Mouse (Mus musculus): Measurements from ENCODE around the gene Ints1. TPM values are rescaled to one million over a fixed set of nuclear protein-coding genes. Genes with fewer than 3 reads are reported as not detected.

Gene Ints1
- polyA plus RNA-seq (2014; fragmentation: Nextera tagmentation; extraction: Ambion mirVana): 35.4 and 39.6 TPM in 2 replicates

- H3K9me3 ChIP-seq (ENCODE audit: control insufficient read depth, low read length): no peaks in the 10 kb centered on the region
- peak within 1 kb of the TSS; percentile 97 for H3K4me2 ChIP-seq (ENCODE audit: low read depth, low read length)
- H3K27me3 ChIP-seq (ENCODE audit: control insufficient read depth, insufficient read depth, low read length): no peaks in the 10 kb centered on the region
- ATAC-seq (ENCODE audit: low read depth): peak; percentile 91
- peak within 1 kb of the TSS; percentile 83 for H3K9ac ChIP-seq (replicated peaks; ENCODE audit: low read depth, low read length)
- WGBS: under 1% methylated on average over 55 of the region's 55 CpGs
- H3K36me3 ChIP-seq (ENCODE audit: control insufficient read depth, insufficient read depth, low read length): peaks cover 26% of the 10 kb centered on the region
- no peak within 1 kb of the TSS for H3K27ac ChIP-seq (ENCODE audit: low read depth, low read length)
- peak within 1 kb of the TSS; percentile 57 for H3K4me3 ChIP-seq (ENCODE audit: low read depth, low read length)
- H3K4me1 ChIP-seq (ENCODE audit: control insufficient read depth, insufficient read depth, low read length): peaks cover 6% of the 10 kb centered on the region
Measured at GRCm38 (mm10) chr5:139775216-139775926, at the start of gene Ints1. TSS of gene Ints1 (minus strand) at chr5:139775674.

DNA sequence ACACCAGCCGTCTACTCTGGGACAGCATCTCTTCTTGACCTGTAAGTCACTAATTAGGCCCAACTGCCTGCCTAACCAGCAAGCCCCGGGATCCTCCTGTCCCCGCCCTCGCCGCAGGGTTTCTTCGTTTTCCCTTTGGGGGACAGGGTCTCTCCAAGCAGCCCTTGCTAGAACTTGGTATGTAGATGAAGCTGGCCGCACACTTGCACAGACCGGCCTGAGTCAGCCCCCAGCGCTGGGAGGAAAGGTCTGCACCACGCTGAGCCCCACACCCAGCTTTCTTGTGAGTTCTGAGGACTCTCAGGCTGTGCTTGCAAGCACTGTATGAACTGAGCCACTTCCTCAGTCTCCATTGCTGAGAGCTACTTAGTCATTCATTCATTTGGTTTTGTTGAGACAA, 49.1 kb upstream of the Ints1 start:
- peaks cover 15% of the 10 kb centered on the region for H3K36me3 ChIP-seq (ENCODE audit: control insufficient read depth, insufficient read depth, low read length)
- no peak overlapping the region for H3K27ac ChIP-seq (ENCODE audit: low read depth, low read length)
- WGBS: 94% methylated on average over 10 of the region's 10 CpGs
- no peak overlapping the region for H3K4me2 ChIP-seq (ENCODE audit: low read depth, low read length)
- no peaks in the 10 kb centered on the region for H3K9me3 ChIP-seq (ENCODE audit: control insufficient read depth, low read length)
- H3K4me1 ChIP-seq (ENCODE audit: control insufficient read depth, insufficient read depth, low read length): peaks cover 12% of the 10 kb centered on the region
- no peak overlapping the region for H3K9ac ChIP-seq (replicated peaks; ENCODE audit: low read depth, low read length)
- no peak overlapping the region for H3K4me3 ChIP-seq (ENCODE audit: low read depth, low read length)
- no peaks in the 10 kb centered on the region for H3K27me3 ChIP-seq (ENCODE audit: control insufficient read depth, insufficient read depth, low read length)
- no peak for ATAC-seq (ENCODE audit: low read depth)

DNA sequence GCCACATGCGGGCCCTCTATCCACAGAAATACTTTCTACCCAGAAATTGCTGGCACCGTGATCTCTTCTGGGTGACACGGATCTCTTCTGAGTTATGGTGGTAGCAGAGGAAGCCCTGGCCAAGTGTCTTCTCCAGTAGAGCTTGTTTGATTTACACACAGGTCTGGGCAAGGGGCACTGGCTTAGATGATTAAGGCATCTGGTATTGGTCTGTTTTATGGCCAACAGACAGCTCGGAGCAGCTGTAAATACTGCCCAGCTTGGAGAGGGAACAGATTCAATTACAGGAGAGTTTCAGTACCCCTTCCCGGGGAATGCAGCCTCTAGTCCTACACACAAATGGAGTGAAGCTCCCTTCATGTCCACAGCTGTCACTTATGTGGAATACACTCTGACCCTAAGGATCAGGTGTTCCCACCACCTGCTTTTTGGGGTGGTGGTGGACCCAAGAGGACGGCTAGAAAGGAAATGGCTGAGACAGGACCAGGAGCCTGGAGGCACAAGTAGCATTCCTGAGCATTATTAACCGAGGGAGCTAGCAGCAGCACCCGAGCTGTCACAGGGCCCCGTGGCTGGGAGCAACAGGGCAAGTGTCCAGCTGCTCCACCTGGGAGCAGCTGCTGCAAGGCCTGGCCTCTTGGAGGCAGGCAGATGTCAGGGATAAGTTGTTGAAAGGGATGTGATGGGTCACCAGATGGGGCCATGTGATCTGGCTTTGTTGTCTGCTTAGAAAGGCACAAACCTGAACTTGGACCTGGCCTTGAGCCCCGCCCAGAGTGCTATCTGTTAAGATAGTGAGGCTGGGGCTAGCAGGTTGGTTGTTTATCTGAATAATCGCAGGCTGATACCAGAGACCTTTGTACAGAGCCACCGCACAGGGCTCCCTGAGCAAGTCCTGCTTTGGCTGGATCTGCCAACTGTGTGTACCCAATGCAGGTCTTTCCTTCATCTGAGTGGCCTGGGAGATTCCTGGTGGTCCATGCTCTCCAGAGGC, 46.3 kb upstream of the Ints1 start:
- Histone ChIP-seq H3K4me1 (ENCODE audit: control insufficient read depth, insufficient read depth, low read length) (peaks cover 12% of the 10 kb centered on the region), H3K9ac (replicated peaks; ENCODE audit: low read depth, low read length) (no peak overlapping the region)
- 69% methylated on average over 12 of the region's 12 CpGs for WGBS

GRCm38 (mm10) chr5:139819538-139820181, 44.2 kb upstream of the Ints1 start, which contains the start of gene Tmem184a:
TSS of gene Tmem184a (minus strand) at chr5:139819917.
- no peak within 1 kb of the TSS for H3K4me3 ChIP-seq (ENCODE audit: low read depth, low read length)
- H3K27me3 ChIP-seq (ENCODE audit: control insufficient read depth, insufficient read depth, low read length): no peaks in the 10 kb centered on the region; the same call in 1 of the 2 replicates
- no peaks in the 10 kb centered on the region for H3K4me1 ChIP-seq (ENCODE audit: control insufficient read depth, insufficient read depth, low read length)
- 91% methylated on average over 9 of the region's 9 CpGs for WGBS
- ATAC-seq (ENCODE audit: low read depth): no peak
- no peaks in the 10 kb centered on the region for H3K9me3 ChIP-seq (ENCODE audit: control insufficient read depth, low read length)
- no peak within 1 kb of the TSS for H3K4me2 ChIP-seq (ENCODE audit: low read depth, low read length)
- H3K36me3 ChIP-seq (ENCODE audit: control insufficient read depth, insufficient read depth, low read length): peaks cover 15% of the 10 kb centered on the region
- H3K27ac ChIP-seq (ENCODE audit: low read depth, low read length): no peak within 1 kb of the TSS
- no peak within 1 kb of the TSS for H3K9ac ChIP-seq (replicated peaks; ENCODE audit: low read depth, low read length)

More for the DNA sequence above, 46.3 kb upstream of the Ints1 start:
- no peak for ATAC-seq (ENCODE audit: low read depth)
- H3K36me3 ChIP-seq (ENCODE audit: control insufficient read depth, insufficient read depth, low read length): peaks cover 15% of the 10 kb centered on the region
- H3K4me3 ChIP-seq (ENCODE audit: low read depth, low read length): no peak overlapping the region
- no peaks in the 10 kb centered on the region for H3K9me3 ChIP-seq (ENCODE audit: control insufficient read depth, low read length)
- H3K4me2 ChIP-seq (ENCODE audit: low read depth, low read length): no peak overlapping the region
- no peaks in the 10 kb centered on the region for H3K27me3 ChIP-seq (ENCODE audit: control insufficient read depth, insufficient read depth, low read length)
- H3K27ac ChIP-seq (ENCODE audit: low read depth, low read length): no peak overlapping the region

GRCm38 (mm10) chr5:139818801-139819200, 43.3 kb upstream of the Ints1 start:
- Histone ChIP-seq H3K4me3 (ENCODE audit: low read depth, low read length) (no peak overlapping the region), H3K9ac (replicated peaks; ENCODE audit: low read depth, low read length) (no peak overlapping the region), H3K4me1 (ENCODE audit: control insufficient read depth, insufficient read depth, low read length) (no peaks in the 10 kb centered on the region), H3K9me3 (ENCODE audit: control insufficient read depth, low read length) (no peaks in the 10 kb centered on the region), H3K27me3 (ENCODE audit: control insufficient read depth, insufficient read depth, low read length) (no peaks in the 10 kb centered on the region; the same call in 1 of the 2 replicates), H3K27ac (ENCODE audit: low read depth, low read length) (no peak overlapping the region), H3K4me2 (ENCODE audit: low read depth, low read length) (no peak overlapping the region), H3K36me3 (ENCODE audit: control insufficient read depth, insufficient read depth, low read length) (peaks cover 15% of the 10 kb centered on the region)
- 56% methylated on average over 4 of the region's 4 CpGs for WGBS
- no peak for ATAC-seq (ENCODE audit: low read depth)

DNA sequence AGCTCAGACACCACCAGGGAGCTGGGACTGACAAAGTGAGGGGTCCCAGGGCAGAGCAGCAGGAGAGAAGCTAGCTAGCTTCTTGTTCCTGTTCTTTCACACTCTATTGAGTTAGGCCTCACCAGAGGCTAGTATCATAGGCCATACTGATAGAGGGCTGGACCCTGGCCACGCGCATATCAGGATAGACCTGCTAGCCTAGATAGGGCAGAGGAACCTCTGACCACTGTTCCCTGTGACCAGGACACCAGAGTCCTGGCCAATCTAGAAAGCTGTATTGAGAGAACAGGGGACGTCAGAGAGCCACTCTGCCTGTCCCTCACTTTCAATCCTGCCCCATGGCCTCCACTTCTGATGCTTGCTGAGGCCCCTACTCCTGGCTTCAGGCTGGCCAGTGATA, 42.6 kb upstream of the Ints1 start:
- WGBS: 92% methylated on average over 3 of the region's 3 CpGs
- Histone ChIP-seq H3K4me2 (ENCODE audit: low read depth, low read length) (no peak overlapping the region), H3K4me3 (ENCODE audit: low read depth, low read length) (no peak overlapping the region), H3K4me1 (ENCODE audit: control insufficient read depth, insufficient read depth, low read length) (no peaks in the 10 kb centered on the region), H3K27me3 (ENCODE audit: control insufficient read depth, insufficient read depth, low read length) (no peaks in the 10 kb centered on the region; the same call in 1 of the 2 replicates), H3K9me3 (ENCODE audit: control insufficient read depth, low read length) (no peaks in the 10 kb centered on the region), H3K36me3 (ENCODE audit: control insufficient read depth, insufficient read depth, low read length) (peaks cover 11% of the 10 kb centered on the region), H3K27ac (ENCODE audit: low read depth, low read length) (no peak overlapping the region), H3K9ac (replicated peaks; ENCODE audit: low read depth, low read length) (no peak overlapping the region)
- ATAC-seq (ENCODE audit: low read depth): no peak

- no peak overlapping the region for H3K4me2 ChIP-seq (ENCODE audit: low read depth, low read length)
Measured at GRCm38 (mm10) chr5:139817292-139817691, 41.8 kb upstream of the Ints1 start.

GRCm38 (mm10) chr5:139816445-139816844, 41.0 kb upstream of the Ints1 start:
- H3K9ac ChIP-seq (replicated peaks; ENCODE audit: low read depth, low read length): no peak overlapping the region
- H3K27ac ChIP-seq (ENCODE audit: low read depth, low read length): no peak overlapping the region
- ATAC-seq (ENCODE audit: low read depth): no peak
- no peaks in the 10 kb centered on the region for H3K36me3 ChIP-seq (ENCODE audit: control insufficient read depth, insufficient read depth, low read length)
- no peaks in the 10 kb centered on the region for H3K4me1 ChIP-seq (ENCODE audit: control insufficient read depth, insufficient read depth, low read length)
- no peaks in the 10 kb centered on the region for H3K9me3 ChIP-seq (ENCODE audit: control insufficient read depth, low read length)
- H3K4me3 ChIP-seq (ENCODE audit: low read depth, low read length): no peak overlapping the region
- H3K27me3 ChIP-seq (ENCODE audit: control insufficient read depth, insufficient read depth, low read length): no peaks in the 10 kb centered on the region; the same call in 1 of the 2 replicates
- H3K4me2 ChIP-seq (ENCODE audit: low read depth, low read length): no peak overlapping the region

More at GRCm38 (mm10) chr5:139817292-139817691, 41.8 kb upstream of the Ints1 start:
- Histone ChIP-seq H3K9ac (replicated peaks; ENCODE audit: low read depth, low read length) (no peak overlapping the region), H3K9me3 (ENCODE audit: control insufficient read depth, low read length) (no peaks in the 10 kb centered on the region), H3K27ac (ENCODE audit: low read depth, low read length) (no peak overlapping the region), H3K27me3 (ENCODE audit: control insufficient read depth, insufficient read depth, low read length) (no peaks in the 10 kb centered on the region; the same call in 1 of the 2 replicates), H3K4me3 (ENCODE audit: low read depth, low read length) (no peak overlapping the region), H3K4me1 (ENCODE audit: control insufficient read depth, insufficient read depth, low read length) (no peaks in the 10 kb centered on the region), H3K36me3 (ENCODE audit: control insufficient read depth, insufficient read depth, low read length) (peaks cover 5% of the 10 kb centered on the region; the same call in 1 of the 2 replicates)
- 10% methylated on average over 1 of the region's 1 CpGs for WGBS
- no peak for ATAC-seq (ENCODE audit: low read depth)
